Mouse (Mus musculus) limb, embryonic 15.5 days (tissue): ENCODE data around the gene Cblb. TPM values are rescaled to one million over a fixed set of nuclear protein-coding genes. Genes with fewer than 3 reads are reported as not detected.

Experiments
- ATAC-seq: fragments of 200-750 bp; cut with Nextera tagmentation; 2 replicates; pipeline ENCODE4 v1.8.0; 2017; ENCODE audit warnings: low read depth, moderate TSS enrichment; ENCODE audit not compliant: insufficient number of reproducible peaks, low FRiP score, low TSS enrichment
- H3K27ac ChIP-seq: fragments of 300-500 bp; sonication (generic); 2 replicates; pipeline ENCODE4 v1.5.1; 2015; ENCODE audit warnings: moderate library complexity, mild to moderate bottlenecking, inconsistent platforms
- H3K27me3 ChIP-seq: fragments of 300-500 bp; sonication (generic); 2 replicates; pipeline ENCODE4 v1.6.1; 2015; ENCODE audit warnings: inconsistent platforms
- H3K36me3 ChIP-seq: fragments of 300-500 bp; sonication (generic); 2 replicates; pipeline ENCODE4 v1.6.1; 2015; ENCODE audit warnings: inconsistent platforms
- H3K4me1 ChIP-seq: fragments of 300-500 bp; sonication (generic); 2 replicates; pipeline ENCODE4 v1.6.1; 2015; ENCODE audit warnings: inconsistent platforms
- H3K4me2 ChIP-seq: fragments of 300-500 bp; sonication (generic); 2 replicates; pipeline ENCODE4 v1.6.1; 2015; ENCODE audit warnings: mild to moderate bottlenecking, inconsistent platforms
- H3K4me3 ChIP-seq: fragments of 300-500 bp; sonication (generic); 2 replicates; pipeline ENCODE4 v1.5.1; 2015; ENCODE audit warnings: mild to moderate bottlenecking, inconsistent platforms
- H3K9ac ChIP-seq: fragments of 300-500 bp; sonication (generic); 2 replicates; pipeline ENCODE4 v1.6.1; 2015; ENCODE audit warnings: inconsistent platforms
- H3K9me3 ChIP-seq: fragments of 300-500 bp; sonication (generic); 2 replicates; pipeline ENCODE4 v1.6.1; 2016; ENCODE audit warnings: inconsistent platforms
- WGBS: fragments of 180-500 bp; shearing (Covaris S2); methylation state at CpG from one replicate; pipeline ENCODE4 v1.1.7; 2015; 5-methylcytosine and 5-hydroxymethylcytosine counted together
- polyA plus RNA-seq: library from polyadenylated mRNA; unstranded; fragments of >200 nt; fragmentation: Nextera tagmentation; extraction: Ambion mirVana; gene quantifications from 2 replicates; pipeline ENCODE4 v1.2.1, GENCODE M21; 2015

The Cblb gene
- polyA plus RNA-seq, 1 experiment from 2014 or later = 15.2 TPM

- H3K9ac ChIP-seq = no peak overlapping the region
- no peaks in the 10 kb centered on the region for H3K9me3 ChIP-seq
- no peaks in the 10 kb centered on the region for H3K27me3 ChIP-seq
- no peaks in the 10 kb centered on the region for H3K4me1 ChIP-seq
- H3K36me3 ChIP-seq = no peaks in the 10 kb centered on the region
- H3K27ac ChIP-seq = no peak overlapping the region
- H3K4me3 ChIP-seq = no peak overlapping the region
- H3K4me2 ChIP-seq = no peak overlapping the region
- ATAC-seq = no peak
- WGBS = 42% methylated on average over 5 of the region's 5 CpGs
These were observed 7.6 kb upstream of the Cblb start for GRCm38 (mm10) chr16:52023417-52023816.

DNA sequence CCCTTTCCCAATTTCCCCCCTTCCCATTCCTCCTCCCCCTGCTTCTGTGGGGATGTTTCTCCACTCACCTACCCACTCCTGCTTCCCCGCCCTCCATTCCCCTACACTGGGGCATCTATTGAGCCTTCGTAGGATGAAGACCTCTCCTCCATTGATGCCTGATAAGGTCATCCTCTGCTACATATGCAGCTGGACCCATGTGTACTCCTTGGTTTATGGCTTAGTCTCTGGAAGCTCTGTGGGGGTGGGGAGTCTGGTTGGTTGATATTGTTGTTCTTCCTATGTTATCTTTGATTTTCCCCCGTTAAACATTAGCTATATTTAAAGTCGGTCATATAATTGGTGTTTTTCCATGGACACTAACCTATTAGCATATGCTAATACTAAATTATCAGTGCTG, 3.7 kb upstream of the Cblb start:
- Histone ChIP-seq H3K9ac (no peak overlapping the region), H3K27ac (no peak overlapping the region), H3K9me3 (no peaks in the 10 kb centered on the region), H3K4me3 (no peak overlapping the region), H3K4me2 (no peak overlapping the region), H3K36me3 (no peaks in the 10 kb centered on the region), H3K27me3 (no peaks in the 10 kb centered on the region), H3K4me1 (peaks cover 7% of the 10 kb centered on the region; the same call in 1 of the 2 replicates)
- no peak for ATAC-seq
- 89% methylated on average over 4 of the region's 4 CpGs for WGBS

- H3K27me3 ChIP-seq = no peaks in the 10 kb centered on the region
- H3K9ac ChIP-seq = no peak overlapping the region
- H3K36me3 ChIP-seq = no peaks in the 10 kb centered on the region
- no peaks in the 10 kb centered on the region for H3K9me3 ChIP-seq
- H3K4me2 ChIP-seq = no peak overlapping the region
- WGBS = 81% methylated on average over 3 of the region's 3 CpGs
- H3K4me1 ChIP-seq = peaks cover 7% of the 10 kb centered on the region; the same call in 1 of the 2 replicates
- ATAC-seq = no peak
- no peak overlapping the region for H3K27ac ChIP-seq
- no peak overlapping the region for H3K4me3 ChIP-seq
These were observed 2.0 kb upstream of the Cblb start for GRCm38 (mm10) chr16:52029001-52029400.

GRCm38 (mm10) chr16:52031712-52032251, 757 bp downstream of the Cblb start:
- peaks cover 15% of the 10 kb centered on the region for H3K36me3 ChIP-seq
- peak; percentile 66 for ATAC-seq
- H3K9me3 ChIP-seq = no peaks in the 10 kb centered on the region
- H3K4me2 ChIP-seq = peak overlapping the region; percentile 45
- no peaks in the 10 kb centered on the region for H3K27me3 ChIP-seq
- whole genome bisulfite sequencing = under 1% methylated on average over 36 of the region's 37 CpGs
- H3K4me1 ChIP-seq = peaks cover 20% of the 10 kb centered on the region
- peak overlapping the region; percentile 85 for H3K4me3 ChIP-seq
- peak overlapping the region; percentile 98 for H3K27ac ChIP-seq
- H3K9ac ChIP-seq = peak overlapping the region; percentile 83

- Histone ChIP-seq H3K9me3 (no peaks in the 10 kb centered on the region), H3K4me1 (peaks cover 20% of the 10 kb centered on the region), H3K36me3 (peaks cover 15% of the 10 kb centered on the region), H3K4me3 (peak overlapping the region; percentile 85), H3K4me2 (peak overlapping the region; percentile 45), H3K9ac (peak overlapping the region; percentile 83), H3K27ac (peak overlapping the region; percentile 98), H3K27me3 (no peaks in the 10 kb centered on the region)
- ATAC-seq = no peak
- WGBS = 13% methylated on average over 29 of the region's 29 CpGs
These were observed 1.6 kb downstream of the Cblb start for GRCm38 (mm10) chr16:52032376-52033330.

DNA sequence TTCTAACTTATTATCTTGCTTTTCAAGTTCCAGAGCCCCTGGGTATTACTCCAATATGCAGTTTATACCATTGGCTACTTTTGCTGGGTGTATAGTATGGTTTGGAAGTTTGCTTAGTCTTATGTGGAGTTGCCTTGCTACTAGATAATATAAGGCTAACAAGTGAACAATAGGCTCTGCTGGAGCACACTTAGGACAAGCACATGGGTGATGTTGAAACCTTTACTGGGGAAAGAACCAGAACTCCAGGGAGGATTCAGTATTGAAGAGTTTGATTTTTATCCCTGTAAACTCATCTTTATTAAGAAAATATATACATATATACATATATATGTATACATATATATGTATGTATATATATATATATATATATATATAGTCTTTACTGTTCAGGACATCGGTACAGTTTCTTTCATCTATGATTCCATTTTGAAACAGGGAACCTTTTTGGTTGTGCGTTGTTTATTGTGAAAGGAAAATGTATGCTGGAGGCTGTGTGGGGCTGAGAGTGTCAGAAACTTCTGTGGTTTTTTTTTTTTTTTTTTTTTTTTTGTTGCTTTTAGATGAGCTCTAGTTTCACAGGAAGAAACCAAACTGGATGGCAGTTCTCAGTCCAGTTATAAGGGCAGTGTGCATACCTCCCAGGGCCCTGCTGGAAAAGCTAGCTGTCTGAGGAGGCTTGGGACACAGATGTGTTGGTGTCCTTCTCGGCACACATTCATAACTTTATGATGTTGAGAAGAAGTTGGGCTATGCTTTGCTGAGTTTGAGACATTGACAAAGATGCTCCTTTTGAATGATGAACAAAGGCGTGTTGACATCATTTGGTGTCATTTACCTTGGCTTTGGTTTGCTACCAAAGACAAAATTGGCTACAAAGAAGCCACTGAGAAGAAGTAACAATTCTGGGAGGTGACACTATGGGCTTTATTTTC, 2.6 kb downstream of the Cblb start:
- Histone ChIP-seq H3K27me3 (no peaks in the 10 kb centered on the region), H3K36me3 (peaks cover 15% of the 10 kb centered on the region), H3K9me3 (no peaks in the 10 kb centered on the region), H3K4me1 (peaks cover 20% of the 10 kb centered on the region), H3K9ac (no peak overlapping the region), H3K4me2 (peak overlapping the region; percentile 45), H3K27ac (no peak overlapping the region), H3K4me3 (peak overlapping the region; percentile 85)
- WGBS = 82% methylated on average over 4 of the region's 4 CpGs
- ATAC-seq = no peak

- 75% methylated on average over 5 of the region's 5 CpGs for WGBS
- Histone ChIP-seq H3K4me2 (no peak overlapping the region; the same call in 1 of the 2 replicates), H3K9ac (no peak overlapping the region), H3K36me3 (peaks cover 15% of the 10 kb centered on the region), H3K27me3 (no peaks in the 10 kb centered on the region), H3K4me3 (no peak overlapping the region), H3K9me3 (no peaks in the 10 kb centered on the region), H3K27ac (no peak overlapping the region), H3K4me1 (peaks cover 20% of the 10 kb centered on the region)
- ATAC-seq = no peak
These were observed 3.3 kb downstream of the Cblb start for GRCm38 (mm10) chr16:52034356-52034755.

DNA sequence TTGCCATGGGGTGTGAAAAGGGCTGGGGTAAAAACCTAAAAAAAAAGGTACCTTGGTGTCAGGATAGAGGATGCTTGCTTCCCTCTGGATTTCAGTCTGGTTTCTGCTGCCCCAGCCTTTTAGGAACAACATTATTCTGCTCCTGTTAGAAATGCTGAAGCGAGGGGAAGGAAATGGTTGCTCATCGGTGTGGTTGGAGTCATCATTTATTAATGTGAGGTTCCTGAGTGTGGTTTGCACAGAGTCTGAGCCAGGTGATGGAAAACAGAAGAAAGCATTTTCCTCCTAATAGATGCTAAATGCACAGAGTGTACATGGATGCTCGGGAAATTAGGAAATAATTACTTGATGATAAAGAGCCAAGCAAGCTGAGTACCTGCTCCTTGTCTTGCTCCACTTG, 5.3 kb downstream of the Cblb start:
- WGBS = 71% methylated on average over 3 of the region's 3 CpGs
- Histone ChIP-seq H3K27ac (no peak overlapping the region), H3K4me2 (no peak overlapping the region), H3K36me3 (peaks cover 15% of the 10 kb centered on the region), H3K9me3 (no peaks in the 10 kb centered on the region), H3K27me3 (no peaks in the 10 kb centered on the region), H3K4me1 (peaks cover 17% of the 10 kb centered on the region), H3K4me3 (no peak overlapping the region), H3K9ac (no peak overlapping the region)
- ATAC-seq = no peak

- 96% methylated on average over 4 of the region's 4 CpGs for WGBS
- Histone ChIP-seq H3K27ac (no peak overlapping the region), H3K4me2 (no peak overlapping the region), H3K36me3 (peaks cover 15% of the 10 kb centered on the region), H3K27me3 (no peaks in the 10 kb centered on the region), H3K4me3 (no peak overlapping the region), H3K4me1 (peaks cover 22% of the 10 kb centered on the region), H3K9ac (no peak overlapping the region), H3K9me3 (no peaks in the 10 kb centered on the region)
- ATAC-seq = no peak
These were observed 7.3 kb downstream of the Cblb start for GRCm38 (mm10) chr16:52038283-52038682.

- Histone ChIP-seq H3K27me3 (no peaks in the 10 kb centered on the region), H3K4me2 (no peak overlapping the region), H3K9ac (no peak overlapping the region), H3K27ac (no peak overlapping the region), H3K4me1 (peaks cover 22% of the 10 kb centered on the region), H3K9me3 (no peaks in the 10 kb centered on the region), H3K36me3 (peaks cover 15% of the 10 kb centered on the region), H3K4me3 (no peak overlapping the region)
- 80% methylated on average over 2 of the region's 2 CpGs for WGBS
- no peak for ATAC-seq
These were observed 7.8 kb downstream of the Cblb start for GRCm38 (mm10) chr16:52038821-52039220.

GRCm38 (mm10) chr16:52040937-52041336, 9.9 kb downstream of the Cblb start:
- H3K27me3 ChIP-seq = no peaks in the 10 kb centered on the region
- no peak overlapping the region for H3K27ac ChIP-seq
- no peaks in the 10 kb centered on the region for H3K9me3 ChIP-seq
- 0 out of 2 replicates have a peak, but pooled peaks cover 5% of the 10 kb centered on the region for H3K36me3 ChIP-seq
- no peak overlapping the region for H3K4me2 ChIP-seq
- peaks cover 13% of the 10 kb centered on the region for H3K4me1 ChIP-seq
- H3K9ac ChIP-seq = no peak overlapping the region
- WGBS = 79% methylated on average over 4 of the region's 4 CpGs
- ATAC-seq = no peak
- no peak overlapping the region for H3K4me3 ChIP-seq
